ENCODE assay signal across 9 mouse cellular contexts in genomic region chr11:44685911-44686361, GRCm38 (mm10).
DNase-seq lines count a peak whose midpoint lies in the region; ATAC-seq lines count a peak whose summit lies in the region.
"Had no signal": no experiment of that assay in that cellular context is flagged by ENCODE, and none has a peak within 500 bp of the region (broad histone marks: within the 10 kb centered on the region; RNA-seq: fewer than 3 reads in every experiment).

No protein-coding gene starts in this region.

- H3K9ac ChIP-seq in embryonic facial prominence, embryonic 12.5 days, result no peak overlapping the region
- H3K9ac ChIP-seq in kidney, embryonic 15.5 days, result no peak overlapping the region
- H3K9ac ChIP-seq in midbrain, embryonic 16.5 days (ENCODE audit: low read depth, low read length), result no peak overlapping the region
- H3K9ac ChIP-seq: liver, embryonic 14.5 days had no signal

- peak; percentile 50 to 57 for DNase-seq in heart, adult 18-20 months
- DNase-seq in heart, postnatal 36 days, result no peak
- DNase-seq in ovary, postnatal 36 days (ENCODE audit: low spot score), result no peak
- no peak for DNase-seq in cerebellum, adult 11 months

- WGBS in embryonic facial prominence, embryonic 12.5 days, result 29% methylated on average over 21 of the region's 21 CpGs
- WGBS in kidney, embryonic 15.5 days, result 18% methylated on average over 21 of the region's 21 CpGs
- WGBS in midbrain, embryonic 16.5 days, result 35% methylated on average over 21 of the region's 21 CpGs

- no peak overlapping the region for H3K4me3 ChIP-seq in embryonic facial prominence, embryonic 12.5 days
- peak overlapping the region; percentile 7; the same call in 1 of the 2 replicates for H3K4me3 ChIP-seq in kidney, embryonic 15.5 days (replicated peaks)
- no peak overlapping the region for H3K4me3 ChIP-seq in midbrain, embryonic 16.5 days (ENCODE audit: low read depth, low read length)

- H3K36me3 ChIP-seq in embryonic facial prominence, embryonic 12.5 days, result no peaks in the 10 kb centered on the region
- no peaks in the 10 kb centered on the region for H3K36me3 ChIP-seq in kidney, embryonic 15.5 days
- no peaks in the 10 kb centered on the region for H3K36me3 ChIP-seq in midbrain, embryonic 16.5 days (ENCODE audit: control insufficient read depth, insufficient read depth, low read length)

- no peaks in the 10 kb centered on the region for H3K27me3 ChIP-seq in embryonic facial prominence, embryonic 12.5 days
- H3K27me3 ChIP-seq in kidney, embryonic 15.5 days, result no peaks in the 10 kb centered on the region
- H3K27me3 ChIP-seq in midbrain, embryonic 16.5 days (ENCODE audit: control insufficient read depth, insufficient read depth, low read depth, low read length), result no peaks in the 10 kb centered on the region

- intact Hi-C loops in heart, postnatal 36 days (cut with DNase I), result loop anchor here (2.0 kb wide), 1 partner anchor 15 kb away; no protein-coding TSS in a partner anchor

- peaks cover 36% of the 10 kb centered on the region for H3K4me1 ChIP-seq in embryonic facial prominence, embryonic 12.5 days
- H3K4me1 ChIP-seq in kidney, embryonic 15.5 days, result peaks cover 49% of the 10 kb centered on the region
- peaks cover 9% of the 10 kb centered on the region for H3K4me1 ChIP-seq in midbrain, embryonic 16.5 days (ENCODE audit: control insufficient read depth, insufficient read depth, low read length)

- no peaks in the 10 kb centered on the region for H3K9me3 ChIP-seq in embryonic facial prominence, embryonic 12.5 days
- no peaks in the 10 kb centered on the region for H3K9me3 ChIP-seq in kidney, embryonic 15.5 days (replicated peaks)
- no peaks in the 10 kb centered on the region for H3K9me3 ChIP-seq in midbrain, embryonic 16.5 days (replicated peaks; ENCODE audit: control insufficient read depth, low read length, poor library complexity, severe bottlenecking)

- peak overlapping the region; percentile 28 for H3K4me2 ChIP-seq in embryonic facial prominence, embryonic 12.5 days (replicated peaks)
- peak overlapping the region; percentile 45 for H3K4me2 ChIP-seq in kidney, embryonic 15.5 days
- H3K4me2 ChIP-seq in midbrain, embryonic 16.5 days (ENCODE audit: low read length), result peak overlapping the region; percentile 33; the same call in 1 of the 2 replicates

- peak overlapping the region; percentile 18; the same call in 1 of the 2 replicates for H3K27ac ChIP-seq in embryonic facial prominence, embryonic 12.5 days
- H3K27ac ChIP-seq in kidney, embryonic 15.5 days, result peak overlapping the region; percentile 90
- H3K27ac ChIP-seq in midbrain, embryonic 16.5 days (ENCODE audit: low read length), result no peak overlapping the region
- H3K27ac ChIP-seq: liver, embryonic 14.5 days had no signal

- ATAC-seq in embryonic facial prominence, embryonic 12.5 days (ENCODE audit: insufficient number of reproducible peaks, insufficient read depth, low FRiP score, low TSS enrichment), result no peak
- ATAC-seq in kidney, embryonic 15.5 days (replicated peaks; ENCODE audit: low FRiP score), result peak; percentile 80
- ATAC-seq in midbrain, embryonic 16.5 days, result no peak
- ATAC-seq in inflammation-experienced regulatory T-cells, adult 6 months, result no peak

Comparison
In these comparisons a context has a peak if more than half of its experiments do, and no peak if none do; other contexts are left out.
1. DNase-seq: peak in heart, adult 18-20 months (2 of 2); none in heart, postnatal 36 days (0 of 2), ovary, postnatal 36 days (single experiment) and cerebellum, adult 11 months (single experiment).
2. Peak in every context shown above with its lines, with median percentiles within 50 percentile points of each other: H3K4me2 ChIP-seq.